Mouse (Mus musculus): ENCODE measurements around the gene Creld1. TPM values are rescaled to one million over a fixed set of nuclear protein-coding genes. Genes with fewer than 3 reads are reported as not detected.

The Creld1 gene
- total RNA-seq (2021), result 10 to 100 TPM; 38.9 to 41.6 TPM

GRCm38 (mm10) chr6:113483100-113483615 lies at the start of gene Creld1:
TSS of gene Creld1 (plus strand) at chr6:113483297.
- intact Hi-C loops (cut with DNase I), result loop anchor here (1.0 kb wide), 1 partner anchor 48 kb away; the partner anchor contains the start of genes Emc3 and Fancd2
- DNase-seq, result peak; percentile 95 to 97

- intact Hi-C loops (cut with DNase I), result no loop called here
- no peak for DNase-seq
These were observed 49.4 kb upstream of the Creld1 start for GRCm38 (mm10) chr6:113433661-113434060.

DNA sequence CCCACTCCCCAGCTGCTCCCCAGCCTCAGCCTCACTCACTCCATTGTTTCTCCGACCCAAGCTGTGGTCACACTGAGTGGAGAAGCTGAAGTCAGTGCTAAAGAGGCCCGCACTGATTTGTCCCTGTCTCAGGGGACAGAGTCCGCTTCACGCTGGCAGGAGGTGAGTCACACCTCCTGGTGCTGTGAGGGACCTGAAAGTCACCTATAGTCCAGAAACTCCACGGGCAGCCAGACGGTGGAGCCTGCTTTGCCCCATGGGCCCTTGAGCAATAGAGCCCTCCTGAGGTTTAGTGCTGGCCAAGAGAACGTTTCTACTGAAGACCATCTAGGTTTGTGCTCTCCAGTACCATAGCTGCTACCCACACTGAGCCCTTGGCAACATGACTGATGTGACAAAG lies 48.4 kb upstream of the Creld1 start:
- no peak for DNase-seq
- intact Hi-C loops (cut with DNase I), result no loop called here

DNA sequence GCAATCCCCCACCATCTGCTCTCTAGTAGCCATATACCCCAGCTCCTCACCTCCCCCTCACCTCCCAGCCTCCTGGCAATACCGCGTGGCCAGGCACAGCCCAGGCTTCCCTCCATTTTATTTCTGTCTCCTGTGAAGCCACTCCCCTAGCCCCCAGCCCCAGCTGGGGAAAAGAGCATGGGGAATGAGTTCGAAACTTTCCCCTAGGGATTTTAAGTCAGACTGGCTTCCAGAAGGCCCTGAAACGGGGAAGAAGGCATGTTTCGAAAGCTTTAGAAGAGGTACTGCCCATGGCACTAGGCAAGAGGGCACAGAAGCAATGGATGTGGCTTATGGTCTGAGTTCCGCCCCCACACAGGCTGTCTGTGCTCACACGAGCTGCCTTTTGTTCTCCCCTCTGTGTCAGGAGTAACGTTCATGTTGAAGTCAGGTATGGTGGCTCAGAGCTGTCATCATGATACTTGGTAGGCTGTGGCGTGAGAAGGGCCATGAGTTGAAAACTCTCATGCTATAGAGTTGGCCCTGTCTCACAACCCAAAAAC lies 47.4 kb upstream of the Creld1 start, which contains the start of gene Cidec:
TSS of gene Cidec (minus strand) at position 97 of the 542 bp plus-strand sequence.
- DNase-seq, result no peak
- intact Hi-C loops (cut with DNase I), result no loop called here

GRCm38 (mm10) chr6:113437135-113437534 lies 46.0 kb upstream of the Creld1 start:
- DNase-seq, result no peak
- intact Hi-C loops (cut with DNase I), result no loop called here

- intact Hi-C loops (cut with DNase I), result no loop called here
- no peak for DNase-seq
These were observed 44.2 kb upstream of the Creld1 start for GRCm38 (mm10) chr6:113438721-113439430.

- intact Hi-C loops (cut with DNase I), result loop anchor here (1.0 kb wide), 1 partner anchor 29 kb away; no protein-coding TSS in a partner anchor
- no peak for DNase-seq
These were observed 42.4 kb upstream of the Creld1 start for GRCm38 (mm10) chr6:113440686-113441085.

- intact Hi-C loops (cut with DNase I), result loop anchor here (1.0 kb wide), 1 partner anchor 28 kb away; no protein-coding TSS in a partner anchor
- DNase-seq, result peak; percentile 74 to 81
These were observed 41.9 kb upstream of the Creld1 start for GRCm38 (mm10) chr6:113441147-113441680.

DNA sequence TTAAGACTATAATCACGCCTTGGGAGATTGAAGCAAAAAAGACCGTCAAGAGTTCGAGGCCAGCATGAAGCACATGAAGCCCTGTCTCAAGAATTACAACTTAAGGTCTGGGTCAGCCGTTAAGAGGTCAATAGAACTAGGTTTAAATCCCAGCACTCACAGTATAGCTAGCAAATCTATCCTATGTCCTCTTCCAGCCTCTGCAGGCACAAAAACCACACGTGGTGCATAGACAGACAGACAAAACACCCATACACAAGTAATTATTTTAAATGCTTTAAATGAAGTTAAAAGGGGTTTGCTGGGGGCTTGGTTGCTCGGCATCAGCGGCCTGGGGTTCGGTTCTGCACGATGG lies 41.0 kb upstream of the Creld1 start:
- DNase-seq, result no peak
- intact Hi-C loops (cut with DNase I), result no loop called here

- intact Hi-C loops (cut with DNase I), result no loop called here
- peak; percentile 95 to 97 for DNase-seq
These were observed 40.5 kb upstream of the Creld1 start, which contains the start of gene Jagn1 for GRCm38 (mm10) chr6:113442442-113443090. TSS of gene Jagn1 (plus strand) at chr6:113442569.

DNA sequence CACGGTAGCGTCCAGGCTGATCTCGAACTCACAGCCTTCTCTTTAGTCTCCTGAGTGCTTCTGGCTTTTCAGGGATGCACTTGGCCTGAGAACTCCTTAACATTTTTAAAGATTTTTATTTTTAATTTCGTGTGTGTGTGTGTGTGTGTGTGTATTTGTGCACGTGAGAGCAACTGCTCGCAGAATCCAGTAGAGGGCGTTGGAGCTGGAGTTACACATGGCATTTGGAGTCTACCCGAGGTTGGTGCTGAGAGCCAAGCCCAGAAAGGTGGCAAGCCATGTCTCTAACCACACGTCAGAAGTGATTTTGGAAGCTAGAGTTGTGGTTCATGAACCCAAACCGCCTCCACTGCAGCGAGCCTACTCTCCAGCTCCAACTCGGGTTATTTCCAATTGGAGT lies 40.0 kb upstream of the Creld1 start:
- intact Hi-C loops (cut with DNase I), result no loop called here
- no peak for DNase-seq

- intact Hi-C loops (cut with DNase I), result no loop called here
- DNase-seq, result no peak
These were observed 38.7 kb upstream of the Creld1 start for GRCm38 (mm10) chr6:113444207-113444965.

GRCm38 (mm10) chr6:113447639-113448038 lies 35.5 kb upstream of the Creld1 start:
- no peak for DNase-seq
- intact Hi-C loops (cut with DNase I), result no loop called here

DNA sequence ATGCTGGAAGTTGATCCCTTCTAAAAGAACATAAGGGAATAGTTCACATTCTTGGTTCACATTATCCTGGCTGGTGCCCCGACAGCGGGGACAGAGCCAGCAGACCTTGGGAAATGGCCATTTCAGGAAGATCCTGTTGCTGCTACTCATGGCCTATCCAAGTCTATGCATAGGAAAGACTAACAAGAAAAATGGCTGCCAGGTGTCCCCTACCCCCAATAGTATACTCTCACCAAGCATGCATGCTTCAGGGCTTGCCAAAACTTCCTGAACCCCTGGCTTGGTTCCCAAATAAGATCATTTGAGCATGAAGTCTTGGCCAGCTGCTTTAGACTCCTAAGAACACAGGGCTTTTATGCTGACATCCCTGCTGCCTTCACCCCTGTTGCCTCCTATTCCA lies 31.3 kb upstream of the Creld1 start:
- intact Hi-C loops (cut with DNase I), result no loop called here
- peak in 1 of 2 experiments; percentile 28 for DNase-seq

DNA sequence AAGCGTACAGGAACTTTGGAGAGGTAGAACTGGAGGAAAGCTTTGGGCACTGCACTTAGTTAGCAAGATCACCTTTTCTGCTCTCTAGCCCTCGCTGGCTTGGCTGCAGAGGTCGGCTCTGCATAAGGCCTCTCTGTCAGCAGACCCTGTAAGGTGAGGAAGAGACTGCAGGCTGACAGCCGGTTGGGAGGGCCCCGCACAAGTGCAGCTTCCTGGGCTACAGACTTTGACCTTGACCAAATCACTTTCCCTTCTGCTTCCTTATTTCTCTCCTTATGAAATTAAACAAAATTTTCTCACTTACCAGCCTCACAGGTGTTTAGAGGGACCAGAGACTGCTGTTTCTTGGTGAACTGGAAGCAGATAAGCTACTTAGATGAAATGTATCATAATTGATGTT lies 28.1 kb upstream of the Creld1 start:
- DNase-seq, result no peak
- intact Hi-C loops (cut with DNase I), result no loop called here

DNA sequence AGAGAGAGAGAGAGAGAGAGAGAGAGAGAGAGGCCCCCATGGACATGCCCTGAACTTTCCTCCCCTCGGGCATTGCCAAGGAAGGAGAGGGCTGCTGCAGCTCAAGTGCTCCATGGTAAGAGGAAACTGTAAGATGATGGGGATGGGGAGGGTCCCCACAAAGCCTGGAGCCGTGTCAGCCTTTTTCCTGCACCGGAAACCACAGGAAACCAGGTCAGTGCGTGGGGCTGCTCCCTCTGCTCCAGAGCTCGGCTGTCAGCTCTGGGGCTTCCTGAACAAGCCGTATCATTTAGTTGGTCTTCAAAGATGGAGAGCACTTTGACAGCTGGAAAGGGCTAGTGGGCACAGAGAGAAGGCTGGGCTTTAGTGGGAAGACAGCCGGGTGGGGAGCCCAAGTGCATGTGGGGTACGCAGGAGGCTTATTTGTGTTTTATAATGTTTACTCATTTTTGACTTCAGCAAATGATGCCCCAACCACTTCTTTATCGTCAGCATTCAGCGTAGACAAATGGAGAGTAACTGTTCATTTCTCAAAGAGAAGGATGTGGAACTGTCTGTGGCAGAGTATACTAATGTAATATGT lies 25.1 kb upstream of the Creld1 start, which contains the start of gene Il17re:
TSS of gene Il17re (plus strand) at position 533 of the 583 bp plus-strand sequence.
- intact Hi-C loops (cut with DNase I), result no loop called here

DNA sequence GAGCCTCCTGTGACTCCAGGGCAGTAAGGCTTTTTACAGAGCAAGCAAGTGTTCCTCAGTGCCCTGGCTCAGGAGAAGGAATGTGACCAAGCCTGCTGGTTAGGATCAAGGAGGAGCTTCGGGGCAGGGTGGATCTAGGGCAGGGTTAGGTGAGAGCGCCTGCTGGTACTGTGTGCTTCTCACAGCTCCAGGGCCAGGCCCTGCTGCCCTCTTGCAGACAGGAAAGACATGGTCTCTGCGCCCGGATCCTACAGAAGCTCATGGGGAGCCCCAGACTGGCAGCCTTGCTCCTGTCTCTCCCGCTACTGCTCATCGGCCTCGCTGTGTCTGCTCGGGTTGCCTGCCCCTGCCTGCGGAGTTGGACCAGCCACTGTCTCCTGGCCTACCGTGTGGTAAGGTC lies 24.5 kb upstream of the Creld1 start:
- intact Hi-C loops (cut with DNase I), result no loop called here
- DNase-seq, result no peak

More for the DNA sequence above, 25.1 kb upstream of the Creld1 start, which contains the start of gene Il17re:
- DNase-seq, result no peak

DNA sequence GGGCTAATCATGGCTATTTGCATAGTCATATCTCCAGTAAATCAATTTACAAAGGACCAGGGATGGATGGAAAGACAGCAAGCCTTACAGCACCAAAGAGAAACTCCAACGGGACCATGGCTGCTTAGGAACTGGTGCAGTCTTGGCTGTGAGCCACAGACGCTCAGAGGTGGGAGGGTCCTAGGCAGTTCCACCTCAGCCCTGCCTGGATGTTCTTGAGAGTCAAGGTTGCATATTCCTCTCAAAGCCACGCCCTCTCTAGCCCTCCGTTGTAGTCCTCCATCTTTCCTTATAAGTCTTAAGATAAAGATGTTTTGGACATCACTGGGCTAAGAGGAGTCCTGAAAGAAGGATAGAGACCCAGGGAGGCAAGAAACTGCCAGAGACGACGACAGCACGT lies 19.1 kb upstream of the Creld1 start:
- intact Hi-C loops (cut with DNase I), result no loop called here

GRCm38 (mm10) chr6:113465602-113466001 lies 17.5 kb upstream of the Creld1 start:
- intact Hi-C loops (cut with DNase I), result loop anchor here (5.0 kb wide), 1 partner anchor 123 kb away; the partner anchor contains the start of gene Camk1
- DNase-seq, result no peak

More for the DNA sequence above, 19.1 kb upstream of the Creld1 start:
- no peak for DNase-seq

- intact Hi-C loops (cut with DNase I), result loop anchor here (5.0 kb wide), 1 partner anchor 126 kb away; the partner anchor contains the start of gene Camk1
These were observed 14.6 kb upstream of the Creld1 start for GRCm38 (mm10) chr6:113468512-113468911.

More at GRCm38 (mm10) chr6:113468512-113468911, 14.6 kb upstream of the Creld1 start:
- no peak for DNase-seq

All from heart, postnatal 10 days (tissue).